Comparison of ENCODE assay signal across 8 mouse cellular contexts in genomic region chr19:10605293-10605900, GRCm38 (mm10). TPM values are rescaled to one million over a fixed set of nuclear protein-coding genes. Genes with fewer than 3 reads are reported as not detected.
A peak's percentile ranks its signal among the peaks of the same experiment; 100 is the strongest.
DNase-seq lines count a peak whose midpoint lies in the region; ATAC-seq lines count a peak whose summit lies in the region.

Gene Ddb1, plus strand, starts transcription at chr19:10605327.
Gene Tkfc, minus strand, starts transcription at chr19:10605654.

- H3K4me1 ChIP-seq in brown adipose tissue, adult 24 weeks (ENCODE audit: control insufficient read depth, insufficient read depth, insufficient read length, low read length) = no peaks in the 10 kb centered on the region; the same call in 1 of the 2 replicates
- H3K4me1 ChIP-seq in heart, embryonic 14.5 days (ENCODE audit: control insufficient read depth in 2 of 2, insufficient read depth in 2 of 2, low read length in 2 of 2) = peaks cover 16 to 39% of the 10 kb centered on the region in 2 experiments
- peaks cover 58% of the 10 kb centered on the region for H3K4me1 ChIP-seq in liver, embryonic 13.5 days (replicated peaks)
- peaks cover 19% of the 10 kb centered on the region for H3K4me1 ChIP-seq in stomach, embryonic 16.5 days (ENCODE audit: control insufficient read depth, insufficient read depth, low read length)

- peak; percentile 99 for DNase-seq in CD4-positive, CD25-positive, alpha-beta regulatory T cell, adult 2 months (ENCODE audit: low read depth, low spot score)
- peak; percentile 95 for DNase-seq in fibroblast of lung, adult 2 months (ENCODE audit: low read depth)
- peak; percentile 99 for DNase-seq in kidney, postnatal 14 days
- DNase-seq in liver, embryonic 13.5 days = peak; percentile 99
- DNase-seq in neural tube, embryonic 10.5 days (ENCODE audit: extremely low spot score, low spot score) = peak; percentile 99

- peak within 1 kb of the TSS; percentile 84 for H3K27ac ChIP-seq in brown adipose tissue, adult 24 weeks (replicated peaks; ENCODE audit: low read depth, low read length)
- H3K27ac ChIP-seq in heart, embryonic 14.5 days (replicated peaks in 1 of 2; ENCODE audit: control insufficient read depth in 1 of 2, insufficient read depth in 1 of 2, low read depth in 2 of 2, low read length in 2 of 2) = peak within 1 kb of the TSS; percentile 85 to 91
- H3K27ac ChIP-seq in liver, embryonic 13.5 days = peak within 1 kb of the TSS; percentile 96
- peak within 1 kb of the TSS; percentile 96 for H3K27ac ChIP-seq in stomach, embryonic 16.5 days (ENCODE audit: low read length)

- H3K36me3 ChIP-seq in heart, embryonic 14.5 days (ENCODE audit: control insufficient read depth, insufficient read depth, low read length) = peaks cover 38% of the 10 kb centered on the region
- H3K36me3 ChIP-seq in liver, embryonic 13.5 days = peaks cover 37% of the 10 kb centered on the region
- peaks cover 8% of the 10 kb centered on the region; the same call in 1 of the 2 replicates for H3K36me3 ChIP-seq in stomach, embryonic 16.5 days (ENCODE audit: control insufficient read depth, insufficient read depth, low read length)

- H3K4me3 ChIP-seq in brown adipose tissue, adult 24 weeks (ENCODE audit: insufficient read depth, low read depth, low read length) = peak within 1 kb of the TSS; percentile 96
- peak within 1 kb of the TSS; percentile 83 to 94 for H3K4me3 ChIP-seq in heart, embryonic 14.5 days (ENCODE audit: control insufficient read depth in 1 of 2, insufficient read depth in 1 of 2, low read depth in 1 of 2, low read length in 2 of 2)
- peak within 1 kb of the TSS; percentile 97 for H3K4me3 ChIP-seq in liver, embryonic 13.5 days (replicated peaks)
- H3K4me3 ChIP-seq in stomach, embryonic 16.5 days (replicated peaks; ENCODE audit: low read length) = peak within 1 kb of the TSS; percentile 99

- H3K9ac ChIP-seq in heart, embryonic 14.5 days (ENCODE audit: low read length) = peak within 1 kb of the TSS; percentile 94
- H3K9ac ChIP-seq in liver, embryonic 13.5 days = peak within 1 kb of the TSS; percentile 97
- peak within 1 kb of the TSS; percentile 99 for H3K9ac ChIP-seq in stomach, embryonic 16.5 days (ENCODE audit: low read length)

- peak within 1 kb of the TSS; percentile 81 for H3K4me2 ChIP-seq in heart, embryonic 14.5 days (ENCODE audit: low read length)
- H3K4me2 ChIP-seq in liver, embryonic 13.5 days = peak within 1 kb of the TSS; percentile 82
- H3K4me2 ChIP-seq in stomach, embryonic 16.5 days (ENCODE audit: low read depth, low read length) = peak within 1 kb of the TSS; percentile 77

- WGBS in heart, embryonic 14.5 days = 0% methylated on average over 45 of the region's 49 CpGs
- WGBS in liver, embryonic 13.5 days (ENCODE audit: insufficient replicate concordance) = under 1% methylated on average over 49 of the region's 49 CpGs
- WGBS in stomach, embryonic 16.5 days = under 1% methylated on average over 49 of the region's 49 CpGs

- no peaks in the 10 kb centered on the region for H3K9me3 ChIP-seq in heart, embryonic 14.5 days (ENCODE audit: control insufficient read depth, low read length)
- no peaks in the 10 kb centered on the region for H3K9me3 ChIP-seq in liver, embryonic 13.5 days (replicated peaks)
- no peaks in the 10 kb centered on the region for H3K9me3 ChIP-seq in stomach, embryonic 16.5 days (replicated peaks; ENCODE audit: control insufficient read depth, low read length)

- no peaks in the 10 kb centered on the region for H3K27me3 ChIP-seq in heart, embryonic 14.5 days (ENCODE audit: control insufficient read depth, insufficient read depth, low read length)
- H3K27me3 ChIP-seq in liver, embryonic 13.5 days = no peaks in the 10 kb centered on the region
- H3K27me3 ChIP-seq in stomach, embryonic 16.5 days (ENCODE audit: control insufficient read depth, insufficient read depth, low read length) = no peaks in the 10 kb centered on the region

- ATAC-seq in heart, embryonic 14.5 days (ENCODE audit: insufficient number of reproducible peaks, insufficient read depth, low FRiP score, low read depth) = peak; percentile 95
- peak; percentile 96 for ATAC-seq in liver, embryonic 13.5 days (ENCODE audit: low read depth)
- peak; percentile 98 for ATAC-seq in stomach, embryonic 16.5 days (ENCODE audit: insufficient read depth, low FRiP score)

RNA-seq across cellular contexts. Expression of gene Ddb1, which starts in this region (rescaled TPM):
- polyA plus RNA-seq in brown adipose tissue, adult 24 weeks (2012; ENCODE audit: insufficient read depth, insufficient read length, missing spikeins) = 89.1 and 92.5 TPM in 2 replicates
- 251 and 258 TPM in 2 replicates for polyA plus RNA-seq in heart, embryonic 14.5 days (2014; fragmentation: Nextera tagmentation; extraction: Ambion mirVana)
- polyA plus RNA-seq in liver, embryonic 13.5 days (2015; fragmentation: Nextera tagmentation; extraction: Ambion mirVana) = 156 and 177 TPM in 2 replicates
- polyA plus RNA-seq in stomach, embryonic 16.5 days (2015; fragmentation: Nextera tagmentation; extraction: Ambion mirVana) = 317 and 357 TPM in 2 replicates

RNA-seq across cellular contexts. Expression of gene Tkfc, which starts in this region (rescaled TPM):
- 8.0 and 11.4 TPM in 2 replicates for polyA plus RNA-seq in brown adipose tissue, adult 24 weeks (2012; ENCODE audit: insufficient read depth, insufficient read length, missing spikeins)
- polyA plus RNA-seq in heart, embryonic 14.5 days (2014; fragmentation: Nextera tagmentation; extraction: Ambion mirVana) = 8.6 and 11.2 TPM in 2 replicates
- polyA plus RNA-seq in liver, embryonic 13.5 days (2015; fragmentation: Nextera tagmentation; extraction: Ambion mirVana) = 9.4 and 10.8 TPM in 2 replicates
- polyA plus RNA-seq in stomach, embryonic 16.5 days (2015; fragmentation: Nextera tagmentation; extraction: Ambion mirVana) = 19.3 and 19.4 TPM in 2 replicates

Comparison
In these comparisons a context has a peak if more than half of its experiments do, and no peak if none do; other contexts are left out.
1. Peak in every context shown above with its lines: DNase-seq, ATAC-seq, H3K4me3 ChIP-seq and H3K27ac ChIP-seq.